Mouse (Mus musculus): ENCODE measurements around the gene Olfr463.

Gene Olfr463

GRCm38 (mm10) chr11:87847884-87848283 is 49.3 kb downstream of the Olfr463 start:
- no peak for DNase-seq (ENCODE audit: low read depth, low spot score)

- no peak for DNase-seq (ENCODE audit: low read depth, low spot score)
Measured at GRCm38 (mm10) chr11:87846968-87847600, 50.1 kb downstream of the Olfr463 start.

All from retina, adult 2 months (tissue).